Mouse (Mus musculus) heart, embryonic 14.5 days (tissue): ENCODE measurements around the gene Gm42791. TPM values are rescaled to one million over a fixed set of nuclear protein-coding genes. Genes with fewer than 3 reads are reported as not detected.
A peak's percentile ranks its signal among the peaks of the same experiment; 100 is the strongest.

ENCODE experiments used
- ATAC-seq: fragments of 200-750 bp; cut with Nextera tagmentation; 2 replicates; pipeline ENCODE4 v1.8.0; 2017; ENCODE audit warnings: low read depth, moderate TSS enrichment; ENCODE audit not compliant: insufficient number of reproducible peaks, insufficient read depth, low FRiP score
- H3K27ac ChIP-seq, 2 experiments: fragments of 200-500 bp in 1 of 2; fragments of 300-500 bp in 1 of 2; sonication (generic) in 1 of 2; replicated peaks in 1 of 2; 2 replicates each; pipeline ENCODE4 v1.5.1; 2012 to 2014; ENCODE audit warnings: low read depth in 2 of 2, low read length in 2 of 2, control low read depth in 1 of 2, mild to moderate bottlenecking in 1 of 2, mixed read lengths in 1 of 2; ENCODE audit not compliant: control insufficient read depth in 1 of 2, insufficient read depth in 1 of 2
- H3K27me3 ChIP-seq: fragments of 300-500 bp; sonication (generic); 2 replicates; pipeline ENCODE4 v1.6.1; 2014; ENCODE audit warnings: mild to moderate bottlenecking, low read length, control low read depth; ENCODE audit not compliant: control insufficient read depth, insufficient read depth
- H3K36me3 ChIP-seq: fragments of 300-500 bp; sonication (generic); 2 replicates; pipeline ENCODE4 v1.6.1; 2014; ENCODE audit warnings: mild to moderate bottlenecking, control low read depth, low read length, mixed read lengths; ENCODE audit not compliant: control insufficient read depth, insufficient read depth
- H3K4me1 ChIP-seq, 2 experiments: fragments of 200-500 bp in 1 of 2; fragments of 300-500 bp in 1 of 2; sonication (generic) in 1 of 2; 2 replicates each; pipeline ENCODE4 v1.6.1; 2012 to 2014; ENCODE audit warnings: low read length in 2 of 2, control low read depth in 1 of 2, mixed read lengths in 1 of 2; ENCODE audit not compliant: control insufficient read depth in 2 of 2, insufficient read depth in 2 of 2
- H3K4me2 ChIP-seq: fragments of 300-500 bp; sonication (generic); 2 replicates; pipeline ENCODE4 v1.6.1; 2014; ENCODE audit warnings: mild to moderate bottlenecking, low read length
- H3K4me3 ChIP-seq, 2 experiments: fragments of 200-500 bp in 1 of 2; fragments of 300-500 bp in 1 of 2; sonication (generic) in 1 of 2; 2 replicates each; pipeline ENCODE4 v1.5.1; 2012 to 2014; ENCODE audit warnings: low read length in 2 of 2, mild to moderate bottlenecking in 2 of 2, control low read depth in 1 of 2, low read depth in 1 of 2, moderate library complexity in 1 of 2; ENCODE audit not compliant: control insufficient read depth in 1 of 2, insufficient read depth in 1 of 2
- H3K9ac ChIP-seq: fragments of 300-500 bp; sonication (generic); 2 replicates; pipeline ENCODE4 v1.6.1; 2014; ENCODE audit warnings: mild to moderate bottlenecking, low read length
- H3K9me3 ChIP-seq: fragments of 300-500 bp; sonication (generic); 2 replicates; pipeline ENCODE4 v1.6.1; 2016; ENCODE audit warnings: low read length, control low read depth; ENCODE audit not compliant: control insufficient read depth
- WGBS: fragments of 180-500 bp; shearing (Covaris S2); extraction: QIAGEN DNeasy Blood & Tissue Kit; methylation state at CpG from one replicate; pipeline ENCODE4 v1.1.7; 2014; 5-methylcytosine and 5-hydroxymethylcytosine counted together
- polyA plus RNA-seq: library from polyadenylated mRNA; unstranded; fragments of >200 nt; fragmentation: Nextera tagmentation; extraction: Ambion mirVana; gene quantifications from 2 replicates; pipeline ENCODE4 v1.2.1, GENCODE M21; 2014

Gm42791 gene
- polyA plus RNA-seq, 1 experiment from 2014 or later = not detected

DNA sequence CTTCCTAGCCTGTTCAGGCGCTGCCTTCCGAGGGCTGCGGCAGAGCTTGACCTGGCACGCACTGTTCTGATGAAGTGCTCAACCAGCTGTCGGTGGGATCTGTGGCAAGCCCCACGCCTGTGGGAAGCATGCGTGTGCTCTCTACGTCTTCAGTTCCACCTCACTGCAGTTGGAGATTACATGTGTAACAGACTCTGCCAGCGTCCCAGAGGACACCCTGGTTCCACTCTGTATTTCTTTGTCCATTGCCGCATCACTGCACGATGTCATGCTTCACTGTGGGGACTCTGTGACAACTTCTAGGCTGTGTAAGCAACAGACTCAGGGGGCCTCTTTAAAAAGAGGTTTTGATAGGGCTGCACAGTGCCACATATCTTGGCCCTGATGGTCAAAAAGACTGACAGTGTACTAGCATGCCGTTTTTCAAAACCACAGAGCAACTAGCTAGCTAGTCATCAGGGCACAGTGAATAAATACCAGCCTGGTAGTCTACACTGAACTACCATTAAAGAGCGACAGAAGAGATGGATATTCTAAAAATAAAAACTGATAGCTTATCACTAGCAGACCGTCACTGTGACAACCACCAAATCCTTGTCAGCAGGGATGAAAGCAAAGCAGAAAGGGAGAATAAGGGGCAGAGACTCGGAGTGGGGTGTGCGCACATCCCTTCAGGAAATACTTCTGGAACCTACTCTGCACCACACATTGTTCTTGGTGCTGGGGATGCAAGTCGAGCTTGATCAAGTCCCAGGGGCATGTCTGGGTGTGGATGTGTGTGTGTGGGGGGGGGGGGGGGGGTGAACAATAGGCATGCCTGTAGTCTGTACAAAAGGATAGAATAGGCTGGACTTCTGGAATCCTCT, 86.5 kb downstream of the Gm42791 start:
- H3K9me3 ChIP-seq = no peaks in the 10 kb centered on the region
- no peak for ATAC-seq
- H3K27me3 ChIP-seq = no peaks in the 10 kb centered on the region
- H3K4me2 ChIP-seq = peak overlapping the region; percentile 23; the same call in 1 of the 2 replicates
- WGBS = 20% methylated on average over 17 of the region's 17 CpGs
- no peak overlapping the region; the same call in none of the 2 replicates for H3K9ac ChIP-seq
- H3K27ac ChIP-seq = peak overlapping the region; percentile 1 to 34; a peak in 2 of 4 replicates
- H3K4me3 ChIP-seq = no peak overlapping the region
- peaks cover 26% of the 10 kb centered on the region for H3K36me3 ChIP-seq
- peaks cover 18 to 32% of the 10 kb centered on the region in 2 experiments for H3K4me1 ChIP-seq

DNA sequence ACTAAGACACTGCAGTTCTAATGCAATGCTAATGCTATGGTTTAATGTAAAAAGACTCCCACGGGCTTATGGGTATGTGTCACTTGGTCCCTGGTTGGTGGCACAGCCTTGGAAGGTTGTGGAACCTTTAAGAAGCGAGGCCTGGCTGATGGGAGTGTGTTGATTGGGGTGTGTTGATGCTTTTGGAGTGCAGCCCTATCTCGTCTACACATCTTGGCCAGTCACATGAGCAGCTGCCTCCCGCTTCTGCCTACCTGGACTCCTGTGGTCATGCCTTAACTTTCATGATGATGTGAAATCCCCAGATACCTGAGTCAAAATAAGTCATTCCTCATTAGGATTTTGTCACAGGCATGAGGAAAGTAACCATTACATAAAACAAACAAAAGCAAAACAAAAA, 88.6 kb downstream of the Gm42791 start:
- H3K27ac ChIP-seq = no peak overlapping the region

DNA sequence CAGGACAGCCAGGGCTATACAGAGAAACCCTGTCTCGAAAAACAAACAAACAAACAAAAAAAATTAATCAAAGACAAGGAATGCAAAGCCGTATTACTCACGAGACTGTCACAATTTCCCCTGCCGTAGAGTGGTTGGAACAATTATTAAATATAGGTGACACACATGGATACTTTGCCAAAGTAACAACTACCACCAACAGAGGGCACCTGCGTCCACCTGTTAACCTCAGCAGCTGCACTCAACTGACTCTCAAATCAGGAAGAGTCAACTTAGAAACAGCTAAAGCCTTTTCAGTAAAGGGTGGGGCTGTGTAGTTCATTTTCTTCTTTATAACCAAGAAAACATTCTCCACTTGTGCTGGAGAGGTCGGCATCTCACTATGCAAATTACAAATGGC, 90.1 kb downstream of the Gm42791 start:
- H3K9ac ChIP-seq = no peak overlapping the region
- WGBS = 64% methylated on average over 6 of the region's 6 CpGs
- no peak overlapping the region for H3K4me2 ChIP-seq
- H3K27ac ChIP-seq = no peak overlapping the region
- peaks cover 33% of the 10 kb centered on the region for H3K36me3 ChIP-seq
- no peak for ATAC-seq
- H3K4me3 ChIP-seq = no peak overlapping the region
- no peaks in the 10 kb centered on the region for H3K27me3 ChIP-seq
- H3K9me3 ChIP-seq = no peaks in the 10 kb centered on the region
- H3K4me1 ChIP-seq = peaks cover 18 to 24% of the 10 kb centered on the region in 2 experiments

More for the DNA sequence above, 88.6 kb downstream of the Gm42791 start:
- no peak for ATAC-seq
- Histone ChIP-seq H3K36me3 (peaks cover 27% of the 10 kb centered on the region), H3K9ac (no peak overlapping the region), H3K4me2 (no peak overlapping the region), H3K27me3 (no peaks in the 10 kb centered on the region), H3K4me1 (peaks cover 18 to 25% of the 10 kb centered on the region in 2 experiments), H3K4me3 (no peak overlapping the region), H3K9me3 (no peaks in the 10 kb centered on the region)
- 86% methylated on average over 4 of the region's 4 CpGs for WGBS

- ATAC-seq = no peak
- WGBS = 94% methylated on average over 7 of the region's 7 CpGs
- peaks cover 31% of the 10 kb centered on the region for H3K36me3 ChIP-seq
- H3K9ac ChIP-seq = no peak overlapping the region
- no peaks in the 10 kb centered on the region for H3K9me3 ChIP-seq
- H3K27ac ChIP-seq = no peak overlapping the region
- H3K4me2 ChIP-seq = no peak overlapping the region
- H3K27me3 ChIP-seq = no peaks in the 10 kb centered on the region
- no peak overlapping the region for H3K4me3 ChIP-seq
- H3K4me1 ChIP-seq = peaks cover 5 to 6% of the 10 kb centered on the region in 2 experiments; a peak in 3 of 4 replicates
These were observed 95.6 kb downstream of the Gm42791 start for GRCm38 (mm10) chr5:148899361-148899760.

- no peaks in the 10 kb centered on the region for H3K9me3 ChIP-seq
- no peak; the same call in 1 of the 2 replicates for ATAC-seq
- no peak overlapping the region for H3K4me3 ChIP-seq
- no peaks in the 10 kb centered on the region for H3K27me3 ChIP-seq
- peaks cover 5 to 6% of the 10 kb centered on the region in 2 experiments; a peak in 3 of 4 replicates for H3K4me1 ChIP-seq
- H3K27ac ChIP-seq = no peak overlapping the region; a peak in 1 of 4 replicates
- no peak overlapping the region for H3K9ac ChIP-seq
- peaks cover 28% of the 10 kb centered on the region for H3K36me3 ChIP-seq
- 63% methylated on average over 12 of the region's 12 CpGs for WGBS
- H3K4me2 ChIP-seq = no peak overlapping the region
These were observed 97.0 kb downstream of the Gm42791 start for GRCm38 (mm10) chr5:148897941-148898417.

DNA sequence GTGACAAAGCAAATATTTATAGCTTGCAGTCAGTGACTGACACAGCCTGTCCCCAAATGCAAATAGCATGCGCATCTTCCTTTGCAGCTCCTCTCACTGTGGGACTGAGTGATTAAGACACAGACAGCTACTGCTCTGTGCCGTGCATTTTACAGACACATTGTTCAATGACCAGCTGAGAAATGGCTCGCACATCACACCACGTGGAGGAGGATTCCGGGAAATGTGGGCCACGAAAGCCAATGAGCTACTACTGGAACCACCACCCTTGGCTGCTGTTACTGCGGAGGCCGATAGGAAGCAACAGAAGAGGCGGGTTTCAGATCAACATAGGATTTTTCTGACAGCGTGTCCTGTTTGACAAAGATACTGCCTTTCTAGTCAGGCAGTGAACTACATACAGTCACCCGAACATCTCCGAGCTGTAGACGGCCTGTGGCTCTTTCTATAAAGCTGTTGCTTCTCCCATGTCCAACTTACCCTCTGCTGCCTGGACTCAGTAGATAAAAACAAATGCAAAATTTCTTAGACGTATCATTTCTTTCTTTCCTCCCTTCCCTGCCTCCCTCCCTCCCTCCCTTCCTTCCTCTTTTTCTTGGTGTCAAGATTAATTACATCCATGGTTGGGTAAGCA, 97.8 kb downstream of the Gm42791 start:
- no peak overlapping the region for H3K27ac ChIP-seq
- H3K36me3 ChIP-seq = peaks cover 31% of the 10 kb centered on the region
- H3K9me3 ChIP-seq = no peaks in the 10 kb centered on the region
- no peak overlapping the region for H3K4me3 ChIP-seq
- H3K4me2 ChIP-seq = no peak overlapping the region
- 73% methylated on average over 14 of the region's 14 CpGs for whole genome bisulfite sequencing
- H3K4me1 ChIP-seq = peaks cover 5 to 6% of the 10 kb centered on the region in 2 experiments; a peak in 3 of 4 replicates
- H3K9ac ChIP-seq = no peak overlapping the region
- ATAC-seq = no peak
- no peaks in the 10 kb centered on the region for H3K27me3 ChIP-seq

DNA sequence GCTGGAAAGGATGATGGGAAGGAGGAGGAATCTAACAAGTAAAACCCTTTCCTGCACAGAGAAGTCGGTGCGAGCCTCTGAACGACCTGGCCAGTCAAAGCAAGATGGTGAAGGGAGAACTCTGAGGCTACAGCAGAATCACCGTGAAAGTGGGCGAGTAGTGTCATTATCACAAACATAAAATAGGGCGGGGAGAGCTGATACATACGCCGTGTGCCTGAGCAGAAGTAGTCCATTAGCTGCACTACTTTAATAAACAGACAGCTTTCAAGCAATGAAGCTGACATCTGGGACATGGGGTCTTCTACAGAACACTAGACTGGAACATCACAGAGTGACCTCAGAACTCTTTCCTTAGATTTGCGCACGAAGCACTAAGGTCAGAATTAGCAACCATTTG, 98.4 kb downstream of the Gm42791 start:
- Histone ChIP-seq H3K4me2 (no peak overlapping the region), H3K9me3 (no peaks in the 10 kb centered on the region), H3K36me3 (peaks cover 36% of the 10 kb centered on the region), H3K4me3 (no peak overlapping the region), H3K4me1 (peaks cover 5 to 6% of the 10 kb centered on the region in 2 experiments; a peak in 3 of 4 replicates), H3K27ac (no peak overlapping the region), H3K27me3 (no peaks in the 10 kb centered on the region), H3K9ac (no peak overlapping the region)
- no peak for ATAC-seq
- 84% methylated on average over 10 of the region's 10 CpGs for WGBS
